In the genomic region with DNA sequence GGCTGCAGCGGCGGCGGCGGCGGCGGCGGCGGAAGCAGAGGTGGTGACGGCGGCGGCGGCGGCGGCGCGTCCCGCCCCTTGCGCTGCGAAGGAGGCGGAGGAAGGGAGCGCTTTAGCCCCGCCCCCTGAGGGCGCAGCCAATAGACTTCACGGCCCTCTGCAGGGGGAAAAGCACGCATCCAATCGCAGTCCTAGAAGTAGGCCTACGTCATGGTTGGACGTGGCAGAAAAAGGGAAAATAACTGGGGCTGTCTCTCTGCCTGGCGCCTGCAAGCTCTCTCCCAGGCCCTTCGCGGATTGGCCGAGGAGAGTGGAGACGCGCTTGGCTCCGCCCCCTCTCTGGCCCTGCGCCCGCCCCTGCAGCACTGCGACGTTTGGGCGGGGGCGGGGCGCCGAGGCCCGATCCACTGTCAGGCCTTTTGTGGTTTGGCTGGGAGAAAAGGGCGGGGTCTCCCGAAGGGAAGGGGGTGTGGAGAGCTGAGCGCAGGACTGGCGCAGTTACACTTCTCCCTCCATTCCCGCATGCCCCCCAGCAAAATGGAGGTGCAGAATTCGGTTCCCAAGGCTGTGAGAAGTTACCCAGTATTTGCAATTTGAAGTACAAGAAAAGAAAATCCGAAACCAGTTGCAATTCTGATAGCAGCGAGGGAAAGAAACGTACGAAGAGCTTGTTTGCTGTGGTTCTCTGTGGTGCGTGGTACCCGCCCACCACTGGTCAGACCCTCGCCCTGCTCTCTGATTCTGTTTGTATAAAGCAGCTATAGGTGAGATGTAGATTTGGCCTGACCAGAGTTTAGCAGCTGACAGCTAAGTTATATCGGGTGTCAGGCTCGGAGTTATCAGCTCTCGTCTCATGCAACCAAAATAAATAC, we compare ENCODE assay signal across 7 mouse cellular contexts. TPM values are rescaled to one million over a fixed set of nuclear protein-coding genes. Genes with fewer than 3 reads are reported as not detected.
A peak's percentile ranks its signal among the peaks of the same experiment; 100 is the strongest.
DNase-seq lines count a peak whose midpoint lies in the region; ATAC-seq lines count a peak whose summit lies in the region.

A gene (minus strand): TSS at position 19 of the 872 bp plus-strand sequence.

- H3K27me3 ChIP-seq in embryonic facial prominence, embryonic 12.5 days: no peaks in the 10 kb centered on the region
- H3K27me3 ChIP-seq in limb, embryonic 11.5 days (ENCODE audit: control insufficient read depth, insufficient read depth, low read length): no peaks in the 10 kb centered on the region
- H3K27me3 ChIP-seq in midbrain, embryonic 14.5 days (ENCODE audit: control insufficient read depth, insufficient read depth, low read length): no peaks in the 10 kb centered on the region

- H3K9ac ChIP-seq in embryonic facial prominence, embryonic 12.5 days: peak within 1 kb of the TSS; percentile 99
- peak within 1 kb of the TSS; percentile 94 for H3K9ac ChIP-seq in limb, embryonic 11.5 days (ENCODE audit: low read length)
- peak within 1 kb of the TSS; percentile 99 for H3K9ac ChIP-seq in midbrain, embryonic 14.5 days (replicated peaks; ENCODE audit: low read length)

- peaks cover 6% of the 10 kb centered on the region for H3K4me1 ChIP-seq in embryonic facial prominence, embryonic 12.5 days
- no peaks in the 10 kb centered on the region for H3K4me1 ChIP-seq in limb, embryonic 11.5 days (ENCODE audit: control insufficient read depth, insufficient read depth, low read length)
- H3K4me1 ChIP-seq in midbrain, embryonic 14.5 days (ENCODE audit: control insufficient read depth, insufficient read depth, low read length): peaks cover 14% of the 10 kb centered on the region

- no peaks in the 10 kb centered on the region for H3K36me3 ChIP-seq in embryonic facial prominence, embryonic 12.5 days
- no peaks in the 10 kb centered on the region for H3K36me3 ChIP-seq in limb, embryonic 11.5 days (ENCODE audit: control insufficient read depth, insufficient read depth, low read length)
- H3K36me3 ChIP-seq in midbrain, embryonic 14.5 days (ENCODE audit: control insufficient read depth, insufficient read depth, low read length): no peaks in the 10 kb centered on the region

- H3K9me3 ChIP-seq in embryonic facial prominence, embryonic 12.5 days: no peaks in the 10 kb centered on the region
- no peaks in the 10 kb centered on the region for H3K9me3 ChIP-seq in limb, embryonic 11.5 days (ENCODE audit: control insufficient read depth, low read length)
- H3K9me3 ChIP-seq in midbrain, embryonic 14.5 days (ENCODE audit: control insufficient read depth, low read length): no peaks in the 10 kb centered on the region

- DNase-seq in adrenal gland, postnatal 25 days: peak; percentile 100
- peak; percentile 100 for DNase-seq in heart, adult 11 months
- DNase-seq in kidney, adult 18-20 months: peak; percentile 99
- peak; percentile 97 for DNase-seq in limb, embryonic 11.5 days (ENCODE audit: low spot score)
- DNase-seq in midbrain, embryonic 14.5 days: peak; percentile 99
- peak; percentile 97 to 98 for DNase-seq in spleen, adult 18-20 months

- H3K4me3 ChIP-seq in embryonic facial prominence, embryonic 12.5 days: peak within 1 kb of the TSS; percentile 96
- peak within 1 kb of the TSS; percentile 96 for H3K4me3 ChIP-seq in limb, embryonic 11.5 days (ENCODE audit: low read depth, low read length)
- peak within 1 kb of the TSS; percentile 99 for H3K4me3 ChIP-seq in midbrain, embryonic 14.5 days (replicated peaks; ENCODE audit: low read depth, low read length)

- H3K27ac ChIP-seq in embryonic facial prominence, embryonic 12.5 days: peak within 1 kb of the TSS; percentile 97
- H3K27ac ChIP-seq in limb, embryonic 11.5 days (replicated peaks; ENCODE audit: low read depth, low read length): peak within 1 kb of the TSS; percentile 92
- H3K27ac ChIP-seq in midbrain, embryonic 14.5 days (replicated peaks; ENCODE audit: low read depth, low read length): peak within 1 kb of the TSS; percentile 98

- WGBS in embryonic facial prominence, embryonic 12.5 days: under 1% methylated on average over 59 of the region's 60 CpGs
- WGBS in limb, embryonic 11.5 days: under 1% methylated on average over 58 of the region's 60 CpGs
- under 1% methylated on average over 57 of the region's 60 CpGs for WGBS in midbrain, embryonic 14.5 days

- peak; percentile 100 for ATAC-seq in embryonic facial prominence, embryonic 12.5 days (ENCODE audit: insufficient number of reproducible peaks, insufficient read depth, low FRiP score, low TSS enrichment)
- peak; percentile 100 for ATAC-seq in limb, embryonic 11.5 days (ENCODE audit: insufficient number of reproducible peaks, low FRiP score, low TSS enrichment, low read depth)
- peak; percentile 99 for ATAC-seq in midbrain, embryonic 14.5 days (ENCODE audit: low FRiP score, low TSS enrichment)

- H3K4me2 ChIP-seq in embryonic facial prominence, embryonic 12.5 days (replicated peaks): peak within 1 kb of the TSS; percentile 71
- H3K4me2 ChIP-seq in limb, embryonic 11.5 days (ENCODE audit: low read depth, severe bottlenecking): peak within 1 kb of the TSS; percentile 66
- H3K4me2 ChIP-seq in midbrain, embryonic 14.5 days (ENCODE audit: low read length): peak within 1 kb of the TSS; percentile 88

RNA-seq across cellular contexts. Expression of the gene that starts here (rescaled TPM):
- 68.3 and 81.4 TPM in 2 replicates for total RNA-seq in adrenal gland, postnatal 25 days (2021)
- 72.3 and 72.6 TPM in 2 replicates for polyA plus RNA-seq in embryonic facial prominence, embryonic 12.5 days (2016; fragmentation: Nextera tagmentation; extraction: Ambion mirVana)
- 66.5 and 67.6 TPM in 2 replicates for polyA plus RNA-seq in limb, embryonic 11.5 days (2014; fragmentation: Nextera tagmentation; extraction: Ambion mirVana)
- polyA plus RNA-seq in midbrain, embryonic 14.5 days (2014; fragmentation: Nextera tagmentation; extraction: Ambion mirVana): 172 and 195 TPM in 2 replicates

Comparison
In these comparisons a context has a peak if more than half of its experiments do, and no peak if none do; other contexts are left out.
1. Peak in every context shown above with its lines: DNase-seq, ATAC-seq, H3K4me3 ChIP-seq and H3K27ac ChIP-seq.